Mouse (Mus musculus): ENCODE measurements around the gene Il17rb.

DNA sequence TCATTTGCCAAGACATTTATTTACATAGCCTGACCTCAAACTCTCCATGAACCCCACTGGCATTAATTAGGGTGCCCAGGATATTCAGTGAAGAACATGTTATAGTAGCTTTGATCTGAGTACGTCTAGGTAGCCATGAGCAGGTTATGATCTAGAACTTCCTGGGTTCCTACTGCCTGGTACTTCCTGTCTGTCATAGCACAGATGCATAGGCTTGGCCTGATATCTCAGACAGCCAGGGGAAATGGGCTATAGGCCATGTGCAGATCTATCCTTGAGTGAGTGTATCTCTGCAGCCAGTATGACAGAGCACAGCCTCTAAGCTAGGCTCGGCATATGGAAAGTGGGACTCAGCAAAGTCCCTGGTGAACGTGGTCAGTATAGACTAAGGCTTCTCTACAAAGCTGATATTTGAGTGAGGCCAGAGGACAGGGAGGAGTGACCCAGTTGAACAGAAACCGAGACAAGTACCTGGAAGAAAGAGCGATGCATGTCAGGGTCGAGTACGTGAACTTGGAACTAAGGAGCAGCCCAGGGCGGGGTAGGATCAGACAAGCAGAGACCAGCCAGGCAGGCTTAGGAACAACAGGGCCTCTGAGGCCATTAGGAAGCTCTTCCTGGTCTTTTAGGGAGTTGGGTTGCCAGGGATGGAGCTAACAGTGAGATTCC is 9.2 kb upstream of the Il17rb start:
- TF ChIP-seq GATA1 (IDR thresholded peaks at IDR 0.05; ENCODE audit: borderline replicate concordance, low read length) (no peak), CTCF (IDR thresholded peaks at IDR 0.05; ENCODE audit: low read depth, low read length) (no peak), POLR2AphosphoS5 (IDR thresholded peaks at IDR 0.05; ENCODE audit: insufficient replicate concordance, low read depth, low read length) (no peak)

Data from G1E (cell line).